Mouse (Mus musculus) urinary bladder, adult 18-20 months (tissue): Measurements from ENCODE around the gene Pbdc1.
"Not testable (repeated sequence)": the region's sequence is repeated elsewhere in the genome, so short reads cannot be mapped to it uniquely, and the experiment has no call there.

Experiments used
- DNase-seq, 2 experiments: peaks; one replicate each; pipeline ENCODE4 v3.0.0; 2022; ENCODE audit warnings: low spot score in 2 of 2, mixed read lengths in 2 of 2

The Pbdc1 gene

DNA sequence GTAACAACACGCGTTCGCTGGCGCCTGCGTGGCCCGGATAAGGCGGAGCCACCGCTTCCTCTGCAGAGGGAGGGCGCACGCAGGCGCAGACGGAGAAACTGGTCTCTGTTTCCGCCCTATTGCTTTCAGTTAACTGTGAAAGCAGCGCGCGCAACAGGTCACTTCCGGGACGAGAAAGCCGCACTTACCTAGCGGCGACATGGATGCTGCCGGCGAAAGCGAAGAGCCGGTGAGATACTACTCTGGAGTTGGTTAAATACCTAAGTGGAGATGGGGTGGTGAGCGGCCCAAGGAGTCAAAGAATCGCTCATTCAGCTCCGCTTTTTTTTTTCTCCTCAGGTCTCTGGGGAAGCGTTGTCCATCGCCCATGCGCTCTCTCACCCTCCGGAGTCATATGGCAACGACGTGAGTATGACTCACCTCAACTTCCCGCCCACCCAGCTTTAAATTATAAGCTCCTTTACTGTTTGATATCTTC, at the start of gene Pbdc1:
Pbdc1 (plus strand) TSS at position 142 of the 478 bp plus-strand sequence.
- DNase-seq = peak; percentile 60 to 91

DNA sequence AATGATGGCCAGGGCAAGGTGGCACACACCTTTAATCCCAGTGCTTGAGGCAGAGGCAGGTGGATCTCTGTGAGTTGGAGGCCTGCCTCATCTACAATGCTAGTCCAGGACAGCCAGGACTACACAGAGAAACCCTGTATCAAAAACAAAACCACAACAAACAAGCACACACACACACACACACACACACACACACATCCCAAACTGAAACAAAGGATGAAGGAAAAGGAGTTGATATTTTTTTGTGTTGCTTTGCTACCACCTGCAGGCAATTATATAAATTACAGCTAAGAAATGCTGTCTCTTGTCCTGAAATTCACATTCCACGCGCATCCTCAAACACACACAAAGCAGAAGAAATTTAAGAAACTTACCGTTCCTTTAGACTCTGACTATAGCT, 41.9 kb upstream of the Pbdc1 start:
- no peak for DNase-seq

DNA sequence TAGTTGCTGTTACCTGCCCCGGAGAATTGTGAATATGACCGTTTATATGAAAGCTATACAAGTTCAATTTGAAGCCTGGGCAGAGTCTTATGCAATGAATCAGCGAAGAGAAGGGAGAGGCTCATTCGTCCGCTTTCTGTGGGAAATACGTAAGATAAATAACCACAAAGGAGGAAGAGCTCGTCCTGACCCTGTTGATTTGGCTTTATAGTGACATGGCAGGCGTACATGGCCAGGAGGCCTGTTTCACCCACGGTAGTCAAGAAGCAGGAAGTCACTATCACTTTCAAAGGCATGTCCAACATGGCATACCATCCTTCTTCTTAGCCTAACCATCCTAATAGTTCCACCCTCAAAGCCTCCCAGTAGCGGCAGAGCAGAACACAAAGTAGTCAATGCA, 15.3 kb upstream of the Pbdc1 start:
- no peak for DNase-seq

DNA sequence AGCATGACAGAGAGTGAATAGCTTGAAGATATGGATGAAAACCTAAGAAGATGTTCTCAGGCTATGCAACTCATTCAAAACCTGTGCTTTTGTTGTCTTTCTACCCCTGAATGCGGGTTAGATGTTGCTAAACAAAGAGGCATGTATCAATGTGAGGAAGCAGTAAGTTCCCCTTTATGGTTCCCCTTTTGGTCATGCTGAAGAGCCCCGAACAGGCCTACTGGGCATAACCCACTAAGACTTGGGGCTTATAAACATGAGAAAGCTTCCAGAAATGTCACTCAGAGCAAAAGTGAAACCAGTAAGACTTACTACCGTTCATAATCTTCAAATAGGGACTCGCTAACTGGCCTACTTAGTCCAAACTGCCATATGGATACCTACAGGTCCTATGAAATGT, 14.8 kb upstream of the Pbdc1 start:
- DNase-seq = no peak

DNA sequence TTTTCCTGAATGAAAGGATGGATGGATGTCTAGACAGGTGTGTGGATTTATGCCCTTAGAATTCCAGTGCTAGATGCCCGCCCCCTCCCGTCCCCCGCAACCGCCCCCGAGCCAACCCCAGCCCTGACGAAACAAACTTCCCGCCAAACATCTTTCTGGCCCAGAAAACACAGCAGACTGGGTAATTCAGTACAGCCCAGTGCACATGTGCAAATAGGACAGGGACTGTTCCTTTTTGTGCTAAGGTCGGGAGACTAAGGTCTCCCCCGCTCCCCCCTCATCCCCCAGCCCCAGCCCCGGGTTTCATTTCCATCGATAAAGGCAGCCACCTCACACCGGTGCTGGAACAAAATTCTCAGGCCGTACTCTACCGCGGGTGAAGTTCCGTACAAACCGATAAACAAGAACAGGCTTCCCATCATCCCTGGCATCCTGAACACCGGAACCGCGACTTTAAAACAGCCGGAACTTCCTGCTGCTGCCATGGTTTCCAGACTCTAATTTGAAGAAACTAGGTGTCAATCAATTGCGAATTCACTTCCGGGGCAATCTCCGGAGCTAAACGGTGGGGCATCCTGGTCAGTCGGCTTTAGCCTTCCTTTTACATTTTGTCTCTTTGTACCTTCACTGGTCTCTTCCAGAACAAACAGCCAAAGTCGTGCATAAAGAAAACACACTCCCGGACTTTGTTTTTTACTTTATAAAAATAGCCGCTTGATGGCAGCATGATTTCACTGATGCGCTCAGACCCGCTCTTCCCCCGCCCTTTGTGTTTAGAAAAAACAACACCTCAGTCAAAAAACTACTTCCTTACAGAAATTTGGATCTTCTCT, 9.7 kb upstream of the Pbdc1 start:
- DNase-seq = peak; percentile 32 to 81

DNA sequence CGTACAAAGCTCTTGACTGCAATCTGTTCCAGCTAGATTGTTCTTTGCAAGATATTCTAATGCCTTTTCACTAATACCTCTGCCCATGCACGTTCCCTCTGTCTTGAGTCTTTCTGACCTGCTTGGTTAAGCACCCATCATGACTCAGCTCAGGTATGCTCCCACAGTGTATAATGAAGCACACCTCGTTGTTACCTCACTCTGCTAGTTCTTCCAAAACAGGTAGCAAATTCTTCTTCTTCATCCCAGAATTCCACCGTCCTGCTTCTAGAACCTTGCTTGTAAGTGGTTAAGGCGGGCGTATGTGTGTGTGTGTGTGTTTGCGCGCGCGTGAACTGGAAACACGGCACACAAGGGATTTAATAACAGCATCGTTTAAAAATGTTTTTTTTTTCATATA, 405 bp upstream of the Pbdc1 start:
- DNase-seq = peak in 1 of 2 experiments; percentile 3

DNA sequence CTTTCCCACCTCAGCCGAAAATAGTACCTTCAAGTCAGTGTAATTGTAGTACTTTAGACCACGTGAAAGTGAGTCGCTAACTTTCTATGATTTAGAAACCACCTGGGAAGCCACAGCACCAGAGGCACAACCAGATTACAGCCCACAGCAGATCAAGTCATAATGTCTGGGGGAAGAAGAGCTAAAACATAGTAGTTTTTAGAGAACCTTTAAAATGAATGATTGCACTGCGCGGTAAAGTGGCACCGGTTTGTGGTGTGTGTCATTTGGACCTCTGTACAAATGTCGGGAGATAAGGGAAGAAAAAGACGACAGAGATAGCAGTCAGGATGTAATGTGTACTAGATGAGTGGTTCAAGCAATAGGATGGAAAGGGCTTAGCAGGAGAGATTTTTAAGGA, 540 bp downstream of the Pbdc1 start:
- no peak for DNase-seq

DNA sequence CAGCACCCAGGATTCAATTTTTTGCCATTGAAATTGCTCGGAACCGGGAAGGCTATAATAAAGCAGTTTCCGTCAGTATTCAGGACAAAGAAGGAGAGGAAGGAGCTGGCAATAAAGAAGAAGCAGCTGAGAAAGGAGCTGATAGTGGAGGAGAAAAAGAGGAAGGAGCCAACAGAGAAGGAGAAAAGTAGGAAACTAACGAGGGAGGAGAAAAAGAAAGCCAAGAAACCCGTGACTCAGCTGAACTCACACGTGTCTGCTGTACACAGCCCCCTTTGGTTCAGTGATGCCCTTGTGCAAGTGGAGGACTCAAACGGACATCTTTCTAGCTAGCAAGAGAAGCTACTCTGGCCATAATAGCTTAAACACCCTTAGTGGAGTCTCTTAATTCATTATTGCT, 3.5 kb downstream of the Pbdc1 start:
- DNase-seq = not testable (repeated sequence)

DNA sequence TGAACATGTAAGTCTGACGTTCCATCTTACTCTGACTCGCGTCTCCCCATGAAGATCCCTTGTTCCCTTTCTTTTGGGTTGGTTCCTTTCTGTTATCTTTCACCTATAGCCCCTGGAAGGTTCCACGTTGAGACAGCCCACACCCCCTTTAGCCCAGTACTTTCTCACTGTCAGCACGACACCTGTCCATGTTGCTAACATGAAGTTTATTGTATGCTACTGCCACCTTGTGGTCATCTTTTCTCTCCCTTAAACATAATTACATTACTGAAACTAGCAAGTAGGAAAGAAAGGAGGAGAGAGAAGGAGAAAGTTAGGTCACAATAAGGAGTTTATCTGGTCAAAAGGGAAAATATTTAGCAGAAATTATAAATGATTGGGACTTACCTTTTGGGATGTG, 24.6 kb downstream of the Pbdc1 start:
- no peak for DNase-seq

DNA sequence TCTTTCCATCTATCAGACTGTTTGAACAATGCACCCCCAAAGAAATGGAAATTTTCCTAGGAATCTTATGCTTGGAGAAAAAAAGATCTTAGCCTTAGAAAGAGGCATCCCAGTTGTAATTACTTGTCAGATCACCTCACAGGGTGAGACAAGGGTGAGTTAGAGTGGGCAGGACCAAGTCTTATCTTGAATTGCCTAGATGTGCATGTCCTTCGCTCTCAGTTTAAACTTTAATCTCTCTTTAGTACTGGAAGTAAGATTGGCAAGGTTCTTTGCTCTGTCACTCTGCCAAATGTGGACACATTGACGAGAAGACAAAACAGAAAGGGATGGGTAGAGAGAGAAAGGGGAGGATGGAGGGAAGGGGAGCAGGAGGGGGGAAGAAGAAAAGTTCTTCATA, 35.4 kb downstream of the Pbdc1 start:
- DNase-seq = no peak

DNA sequence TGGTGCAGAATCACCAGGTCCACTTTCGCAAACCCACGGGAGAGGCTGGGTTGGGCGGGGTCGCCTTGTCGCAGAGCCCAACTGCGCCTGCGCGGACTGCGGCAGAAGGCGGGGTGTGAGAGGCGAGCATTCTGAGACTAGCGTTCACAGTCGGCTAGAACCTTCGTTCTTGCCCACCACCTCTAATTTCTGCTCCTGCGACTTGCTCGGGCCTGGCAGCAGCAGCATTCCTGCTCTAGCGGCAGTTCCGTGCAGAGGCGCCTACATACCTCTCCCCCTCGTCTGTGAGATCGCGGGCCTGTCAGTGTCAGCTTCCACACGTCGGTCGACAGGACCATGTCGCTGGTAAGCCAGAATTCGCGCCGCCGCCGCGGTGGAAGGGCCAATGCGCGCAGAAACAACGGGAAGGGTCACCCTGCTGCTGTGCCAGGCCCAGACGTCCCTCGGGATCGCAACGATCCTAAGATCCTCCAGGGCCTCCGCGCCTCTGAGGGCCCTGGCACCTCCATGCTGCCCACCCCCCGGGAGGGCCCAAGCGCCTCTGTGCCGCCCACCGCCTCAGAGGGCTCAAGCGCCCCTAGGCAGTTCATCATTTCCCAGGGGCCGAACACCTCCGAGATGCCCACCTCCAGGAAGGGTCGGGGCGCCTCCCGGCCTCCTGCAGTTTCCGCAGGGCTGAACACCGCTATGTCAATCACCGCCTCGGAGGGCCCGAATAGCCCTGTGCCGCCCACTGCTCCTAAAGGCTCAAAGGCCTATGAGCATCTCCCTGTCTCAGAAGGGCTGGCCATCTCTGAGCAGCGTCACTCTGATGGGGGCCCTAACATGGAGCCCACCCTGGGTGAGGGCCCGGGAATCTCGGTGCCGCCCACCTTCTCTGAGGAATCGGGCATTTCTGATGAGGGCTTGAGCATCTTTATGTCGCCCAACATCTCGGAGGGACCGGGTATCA, 41.0 kb downstream of the Pbdc1 start, which contains the start of gene Magee1:
Magee1 (plus strand) TSS at position 104 of the 952 bp plus-strand sequence.
- peak; percentile 57 to 67 for DNase-seq

DNA sequence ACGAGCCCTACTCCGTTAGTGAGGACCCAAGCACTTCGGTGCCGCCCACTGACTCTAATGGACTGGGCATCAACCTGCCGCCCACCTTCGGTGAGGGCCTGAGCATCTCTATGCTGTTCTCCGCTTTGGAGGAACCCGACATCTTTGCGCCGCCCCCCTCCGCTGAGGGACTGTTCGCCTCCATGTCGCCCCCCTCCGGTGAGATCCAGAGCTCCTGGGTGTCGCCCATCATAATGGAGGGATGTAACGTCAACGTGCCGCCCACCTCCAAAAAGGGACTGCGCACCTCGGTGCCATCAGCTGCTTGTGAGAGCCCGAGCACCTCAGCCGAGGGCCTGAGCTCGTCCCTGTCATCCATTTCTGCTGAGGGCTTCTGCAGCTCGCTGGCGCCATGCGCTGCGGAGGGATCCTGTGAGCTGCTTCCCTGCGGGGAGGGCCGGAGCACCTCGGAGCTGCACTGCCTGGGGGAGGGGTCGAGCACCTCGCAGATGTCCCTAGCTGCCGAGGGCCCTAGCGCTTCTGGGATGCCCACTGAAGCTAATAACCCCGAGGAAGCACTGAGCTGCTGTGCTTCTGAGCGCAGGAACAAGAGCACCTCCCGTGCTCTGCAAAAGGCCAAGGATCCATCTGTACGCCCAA, 41.8 kb downstream of the Pbdc1 start:
- peak; percentile 34 to 50 for DNase-seq

DNA sequence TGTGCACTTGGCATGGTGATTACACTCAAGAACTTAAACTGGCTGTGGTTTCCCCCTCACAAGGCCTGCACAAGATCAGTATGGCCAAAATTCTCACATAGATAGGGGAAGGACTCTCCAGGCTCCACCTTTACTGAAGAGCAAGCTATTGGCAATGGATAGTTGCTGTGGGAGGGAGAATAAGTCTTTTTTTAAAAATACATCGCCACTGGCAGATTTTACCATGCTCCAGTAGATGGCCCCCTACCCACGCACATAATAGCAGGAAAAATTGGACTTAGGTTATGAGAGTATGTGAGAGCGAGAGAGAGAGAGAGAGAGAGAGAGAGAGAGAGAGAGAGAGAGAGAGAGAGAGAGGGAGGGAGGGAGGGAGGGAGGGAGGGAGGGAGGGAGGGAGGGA, 45.3 kb downstream of the Pbdc1 start:
- DNase-seq = no peak

DNA sequence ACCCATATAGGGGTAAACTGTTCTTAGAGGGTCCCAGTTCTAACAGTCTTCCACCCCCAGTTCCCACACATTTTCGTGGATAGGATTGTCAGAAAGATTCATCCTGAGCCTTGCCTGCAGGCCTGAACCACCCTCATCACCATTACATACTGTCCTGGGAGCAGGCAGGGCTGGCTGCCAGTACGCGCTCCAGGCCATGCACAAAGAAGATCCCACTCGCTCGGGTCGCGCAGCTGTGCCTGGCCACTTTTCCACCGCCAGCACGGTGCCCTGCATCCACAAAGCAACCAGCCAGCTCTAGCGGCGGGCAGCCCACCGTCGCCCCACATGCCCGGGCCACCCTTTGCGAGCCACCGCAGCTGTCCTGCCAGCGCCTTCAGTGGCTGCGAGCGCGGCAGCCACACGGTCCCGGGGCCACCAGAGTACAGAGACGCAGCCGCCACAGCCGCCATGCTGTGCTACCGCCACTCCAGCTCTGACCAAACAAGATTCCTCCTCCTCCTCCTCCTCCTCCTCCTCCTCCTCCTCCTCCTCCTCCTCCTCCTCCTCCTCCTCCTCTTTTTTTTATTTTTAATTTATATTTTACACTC, 72.4 kb downstream of the Pbdc1 start:
- no peak for DNase-seq

DNA sequence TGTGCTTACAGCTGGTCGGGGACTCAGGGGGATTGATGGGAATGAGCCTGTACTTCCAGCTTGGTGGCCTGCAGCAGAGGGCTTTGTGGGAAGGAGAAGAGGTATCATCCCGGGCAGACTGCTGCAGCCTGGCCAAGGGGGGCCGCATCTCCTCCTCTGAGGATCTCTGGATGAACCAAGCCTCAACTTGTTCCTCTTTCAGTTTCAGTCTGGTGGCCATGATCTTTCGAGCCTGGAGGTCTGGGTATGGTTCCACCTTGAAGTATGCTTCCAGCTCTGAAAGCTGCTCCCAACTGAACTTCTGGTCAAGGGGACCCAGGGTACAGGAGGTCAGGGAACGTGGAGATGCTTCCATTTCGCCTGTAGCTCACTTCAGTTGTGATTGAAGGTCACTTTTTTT, 85.5 kb downstream of the Pbdc1 start:
- DNase-seq = not testable (repeated sequence)
